Mouse (Mus musculus) lung, embryonic 15.5 days (tissue): ENCODE results near the gene B9d1. TPM values are rescaled to one million over a fixed set of nuclear protein-coding genes. Genes with fewer than 3 reads are reported as not detected.

Experiments used
- ATAC-seq: fragments of 200-750 bp; cut with Nextera tagmentation; 2 replicates; pipeline ENCODE4 v1.8.0; 2017; ENCODE audit warnings: moderate number of reproducible peaks, borderline replicate concordance; ENCODE audit not compliant: low FRiP score, low TSS enrichment; ENCODE audit errors: extremely low read depth
- H3K27ac ChIP-seq: fragments of 300-500 bp; sonication (generic); 2 replicates; pipeline ENCODE4 v1.5.1; 2015; ENCODE audit warnings: moderate library complexity, mild to moderate bottlenecking, inconsistent platforms
- H3K27me3 ChIP-seq: fragments of 300-500 bp; sonication (generic); 2 replicates; pipeline ENCODE4 v1.6.1; 2015; ENCODE audit warnings: inconsistent platforms
- H3K36me3 ChIP-seq: fragments of 300-500 bp; sonication (generic); 2 replicates; pipeline ENCODE4 v1.6.1; 2015; ENCODE audit warnings: inconsistent platforms
- H3K4me1 ChIP-seq: fragments of 300-500 bp; sonication (generic); 2 replicates; pipeline ENCODE4 v1.6.1; 2015; ENCODE audit warnings: inconsistent platforms
- H3K4me2 ChIP-seq: fragments of 300-500 bp; sonication (generic); 2 replicates; pipeline ENCODE4 v1.6.1; 2015; ENCODE audit warnings: inconsistent platforms, mild to moderate bottlenecking, moderate library complexity
- H3K4me3 ChIP-seq: fragments of 300-500 bp; sonication (generic); 2 replicates; pipeline ENCODE4 v1.5.1; 2015; ENCODE audit warnings: mild to moderate bottlenecking, inconsistent platforms
- H3K9ac ChIP-seq: fragments of 300-500 bp; sonication (generic); 2 replicates; pipeline ENCODE4 v1.6.1; 2015; ENCODE audit warnings: inconsistent platforms
- H3K9me3 ChIP-seq: fragments of 300-500 bp; sonication (generic); 2 replicates; pipeline ENCODE4 v1.6.1; 2016; ENCODE audit warnings: inconsistent platforms
- WGBS: fragments of 180-500 bp; shearing (Covaris S2); methylation state at CpG from one replicate; pipeline ENCODE4 v1.1.7; 2015; 5-methylcytosine and 5-hydroxymethylcytosine counted together
- polyA plus RNA-seq: library from polyadenylated mRNA; unstranded; fragments of >200 nt; fragmentation: Nextera tagmentation; extraction: Ambion mirVana; gene quantifications from 2 replicates; pipeline ENCODE4 v1.2.1, GENCODE M21; 2015

The B9d1 gene
- polyA plus RNA-seq, 1 experiment from 2014 or later = 46.5 TPM

DNA sequence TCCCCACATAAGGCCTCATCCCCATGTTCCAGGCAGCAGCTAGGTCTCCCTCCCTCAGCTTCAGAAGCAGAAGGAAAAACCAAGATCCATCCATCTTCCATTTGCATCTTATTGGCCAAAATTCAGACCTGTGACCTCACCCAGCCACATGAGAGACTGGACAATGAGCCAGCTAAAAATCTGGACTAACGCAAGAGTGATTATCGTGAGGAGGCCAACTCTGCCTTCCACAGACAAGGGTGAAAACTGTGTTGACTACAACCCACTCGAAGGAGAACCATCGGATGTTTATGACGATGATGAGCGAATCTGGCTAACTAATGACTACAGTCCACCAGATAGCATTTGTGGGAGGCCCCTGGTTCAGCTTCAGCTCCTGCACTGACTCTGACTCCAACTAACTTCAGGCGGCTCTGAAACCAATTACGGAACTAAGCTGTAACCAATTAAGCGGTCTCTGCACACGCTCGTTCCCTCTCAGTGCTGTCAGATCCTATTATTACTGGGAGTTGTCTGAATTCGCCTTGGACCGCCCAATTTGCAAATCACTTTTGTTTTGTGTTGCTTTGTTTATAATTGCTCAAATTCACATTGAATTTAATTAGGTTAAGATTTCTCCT is 21.6 kb upstream of the B9d1 start:
- WGBS = 79% methylated on average over 13 of the region's 13 CpGs
- Histone ChIP-seq H3K9ac (no peak overlapping the region), H3K27me3 (no peaks in the 10 kb centered on the region), H3K36me3 (peaks cover 8% of the 10 kb centered on the region), H3K4me2 (no peak overlapping the region), H3K27ac (peak overlapping the region; percentile 97), H3K9me3 (no peaks in the 10 kb centered on the region), H3K4me3 (no peak overlapping the region), H3K4me1 (peaks cover 34% of the 10 kb centered on the region)
- no peak for ATAC-seq

DNA sequence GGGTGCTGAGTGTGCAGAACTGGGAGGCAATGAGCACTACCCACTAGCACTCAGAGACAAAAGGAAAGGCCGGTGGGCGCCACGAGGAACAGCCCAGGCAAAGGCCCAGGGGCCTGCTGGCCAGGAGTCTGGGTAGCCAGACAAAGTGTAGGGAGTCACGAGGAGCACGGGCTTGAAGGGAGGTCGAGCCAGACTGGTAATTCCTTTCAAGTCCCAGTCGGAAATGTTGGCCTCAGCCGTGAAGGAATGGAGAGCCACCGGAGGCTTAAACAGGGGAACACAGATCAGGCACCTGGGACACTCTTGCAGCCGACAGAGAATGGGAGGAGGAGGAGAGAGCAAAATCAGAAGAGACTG is 20.7 kb upstream of the B9d1 start:
- Histone ChIP-seq H3K4me2 (peak overlapping the region; percentile 53), H3K27me3 (no peaks in the 10 kb centered on the region), H3K9me3 (no peaks in the 10 kb centered on the region), H3K9ac (0 out of 2 replicates have a peak overlapping the region, but pooled peaks have one; percentile 32), H3K4me3 (peak overlapping the region; percentile 50; the same call in 1 of the 2 replicates), H3K27ac (peak overlapping the region; percentile 97), H3K4me1 (peaks cover 39% of the 10 kb centered on the region), H3K36me3 (peaks cover 17% of the 10 kb centered on the region)
- no peak for ATAC-seq
- 24% methylated on average over 10 of the region's 10 CpGs for WGBS

DNA sequence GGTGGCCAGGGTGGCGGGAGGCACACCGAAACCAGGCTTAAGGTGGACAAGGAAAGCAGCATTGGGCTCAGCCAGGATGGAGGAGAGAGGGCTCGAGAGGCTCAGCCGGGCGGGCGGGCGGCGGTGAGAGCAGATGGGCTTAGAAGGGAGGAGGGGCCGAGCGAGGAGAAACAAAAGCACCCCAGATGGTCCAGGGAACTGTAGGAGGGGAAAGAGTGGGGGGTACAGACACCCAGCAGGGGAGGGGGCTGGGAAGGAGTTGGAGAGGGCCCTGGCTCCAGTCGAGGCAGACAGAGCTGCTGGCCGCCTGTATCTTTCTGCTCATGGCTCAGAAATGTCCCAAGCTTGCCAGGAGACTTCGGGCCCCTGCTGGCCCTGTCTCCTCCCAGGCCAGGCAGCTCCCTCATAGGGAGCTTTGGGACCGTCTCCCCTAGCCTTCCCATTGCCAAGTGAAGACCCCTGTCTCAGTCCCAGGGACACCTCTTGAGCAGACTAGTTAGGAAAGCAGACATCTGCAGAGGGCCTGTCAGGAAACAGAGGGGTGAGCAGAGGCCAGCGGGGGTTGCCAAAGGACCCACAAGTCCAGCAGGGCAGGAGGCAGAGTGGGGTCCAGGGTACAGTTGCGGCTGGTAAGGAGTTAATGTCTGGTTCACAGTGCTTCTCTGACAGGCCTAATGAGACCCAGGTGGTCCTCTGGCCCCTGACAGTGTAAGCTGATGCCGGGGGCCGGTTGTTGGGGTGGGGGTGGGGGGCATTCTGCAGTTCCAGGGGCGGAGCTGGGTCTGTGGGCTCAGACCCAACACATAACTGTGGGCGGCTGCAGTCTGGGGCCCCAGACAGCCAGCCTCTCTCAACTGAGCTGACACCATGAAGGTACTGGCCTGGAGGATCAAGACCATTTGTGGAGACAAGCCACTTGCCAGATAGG is 20.1 kb upstream of the B9d1 start, which contains the start of gene Mfap4:
Gene Mfap4, plus strand, starts transcription at position 819 of the 928 bp plus-strand sequence.
- 12% methylated on average over 20 of the region's 20 CpGs for WGBS

DNA sequence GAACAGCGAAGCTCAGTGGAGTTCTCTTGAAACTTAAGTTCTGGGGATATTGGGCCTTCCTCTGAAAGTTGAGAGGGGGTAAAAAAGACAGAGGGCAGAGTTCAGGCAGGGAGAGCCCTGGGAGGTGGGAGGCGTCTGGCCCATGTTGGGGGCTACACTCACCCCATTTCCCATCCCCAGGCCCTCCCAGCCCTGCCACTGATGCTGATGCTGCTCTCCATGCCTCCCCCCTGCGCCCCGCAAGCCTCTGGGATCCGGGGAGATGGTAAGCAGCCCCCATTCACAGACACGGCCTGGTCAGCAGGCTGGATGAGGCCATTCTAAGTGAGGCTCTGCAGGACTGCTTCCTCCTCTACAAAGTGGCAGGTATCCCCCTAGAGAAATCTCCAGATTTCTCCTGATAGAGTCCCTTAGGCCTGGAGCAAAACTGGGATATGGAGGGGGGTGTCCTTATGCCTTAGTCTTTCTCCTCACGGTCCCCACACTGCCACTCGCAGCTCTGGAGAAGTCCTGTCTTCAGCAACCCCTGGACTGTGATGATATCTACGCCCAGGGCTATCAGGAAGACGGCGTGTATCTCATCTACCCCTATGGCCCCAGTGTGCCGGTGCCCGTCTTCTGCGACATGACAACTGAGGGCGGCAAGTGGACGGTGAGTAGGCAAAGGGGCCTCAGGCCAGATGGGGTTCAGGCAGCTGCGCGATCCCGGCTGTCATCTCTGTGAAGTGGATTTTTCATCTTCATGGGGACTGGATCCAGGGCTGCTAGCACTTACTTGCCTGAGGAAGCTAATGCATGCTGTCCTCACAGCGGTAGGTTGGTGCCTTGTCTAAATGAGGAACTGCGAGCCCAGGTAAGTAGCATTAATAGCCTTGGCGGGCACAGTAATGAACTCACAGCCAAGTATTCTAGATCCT is 19.1 kb upstream of the B9d1 start:
- H3K9ac ChIP-seq = peak overlapping the region; percentile 64
- no peak for ATAC-seq
- H3K4me2 ChIP-seq = peak overlapping the region; percentile 53
- no peaks in the 10 kb centered on the region for H3K9me3 ChIP-seq
- peaks cover 32% of the 10 kb centered on the region for H3K36me3 ChIP-seq
- WGBS = 50% methylated on average over 22 of the region's 22 CpGs
- peak overlapping the region; percentile 97 for H3K27ac ChIP-seq
- peak overlapping the region; percentile 50 for H3K4me3 ChIP-seq
- peaks cover 52% of the 10 kb centered on the region for H3K4me1 ChIP-seq
- no peaks in the 10 kb centered on the region for H3K27me3 ChIP-seq

More for the DNA sequence above, 20.1 kb upstream of the B9d1 start, which contains the start of gene Mfap4:
- Histone ChIP-seq H3K4me1 (peaks cover 45% of the 10 kb centered on the region), H3K27me3 (no peaks in the 10 kb centered on the region), H3K9me3 (no peaks in the 10 kb centered on the region), H3K9ac (peak within 1 kb of the TSS; percentile 64), H3K27ac (peak within 1 kb of the TSS; percentile 97), H3K4me2 (peak within 1 kb of the TSS; percentile 53), H3K4me3 (peak within 1 kb of the TSS; percentile 50), H3K36me3 (peaks cover 23% of the 10 kb centered on the region)
- ATAC-seq = peak; percentile 85

DNA sequence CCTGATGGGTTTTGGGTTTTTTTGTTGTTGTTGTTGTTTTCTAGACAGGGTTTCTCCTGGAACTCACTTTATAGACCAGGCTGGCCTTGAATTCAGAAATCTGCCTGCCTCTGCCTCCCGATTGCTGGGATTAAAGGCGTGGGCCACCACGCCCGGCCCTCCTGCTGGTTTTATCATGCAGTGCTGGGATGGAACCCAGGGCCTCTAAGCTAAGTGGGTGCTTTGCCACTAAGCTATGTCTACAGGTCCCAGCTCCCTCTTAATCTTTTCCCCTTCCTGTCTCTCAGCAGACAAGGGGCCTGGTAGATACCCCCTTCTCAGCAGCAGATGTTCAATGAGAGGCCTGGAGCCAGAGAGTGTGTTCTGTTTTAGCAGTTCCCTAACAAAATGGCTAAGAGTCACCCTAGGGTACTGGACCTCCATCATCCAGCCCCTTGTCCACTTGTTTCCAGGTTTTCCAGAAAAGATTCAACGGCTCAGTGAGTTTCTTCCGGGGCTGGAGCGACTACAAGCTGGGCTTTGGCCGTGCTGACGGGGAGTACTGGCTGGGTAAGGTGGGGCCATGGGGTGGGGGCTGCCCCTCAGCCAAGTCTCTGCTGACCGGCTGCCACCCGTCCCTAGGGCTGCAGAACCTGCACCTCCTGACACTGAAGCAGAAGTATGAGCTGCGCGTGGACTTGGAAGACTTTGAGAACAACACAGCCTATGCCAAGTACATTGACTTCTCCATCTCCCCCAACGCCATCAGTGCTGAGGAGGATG is 18.3 kb upstream of the B9d1 start:
- ATAC-seq = no peak
- Histone ChIP-seq H3K9ac (peak overlapping the region; percentile 64), H3K4me3 (peak overlapping the region; percentile 50), H3K27me3 (no peaks in the 10 kb centered on the region), H3K4me1 (peaks cover 47% of the 10 kb centered on the region), H3K36me3 (peaks cover 41% of the 10 kb centered on the region), H3K27ac (peak overlapping the region; percentile 97), H3K9me3 (no peaks in the 10 kb centered on the region), H3K4me2 (peak overlapping the region; percentile 53)
- WGBS = 68% methylated on average over 14 of the region's 14 CpGs

DNA sequence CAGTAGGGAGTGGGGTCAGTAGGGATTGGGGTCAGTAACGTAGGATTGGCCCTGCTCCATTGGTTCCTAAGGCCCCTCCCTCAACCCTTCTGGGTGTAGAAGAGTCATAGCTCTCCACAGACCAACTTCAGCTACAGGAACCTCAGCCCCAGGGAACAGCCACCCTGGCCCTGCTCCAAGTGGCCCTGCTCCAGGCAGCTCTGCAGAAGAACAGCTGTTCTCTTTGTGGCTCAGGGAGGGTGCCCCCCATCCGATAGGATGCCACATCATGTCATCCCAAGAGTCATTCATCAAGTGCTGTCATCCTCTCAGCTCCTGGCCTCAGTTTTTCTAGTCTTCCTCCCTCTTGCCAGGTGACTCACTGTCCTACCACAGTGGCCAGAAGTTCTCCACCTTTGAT is 17.5 kb upstream of the B9d1 start:
- peak overlapping the region; percentile 97 for H3K27ac ChIP-seq
- H3K4me3 ChIP-seq = peak overlapping the region; percentile 50
- peaks cover 45% of the 10 kb centered on the region for H3K4me1 ChIP-seq
- WGBS = 29% methylated on average over 2 of the region's 2 CpGs
- peaks cover 46% of the 10 kb centered on the region for H3K36me3 ChIP-seq
- ATAC-seq = peak; percentile 12; the same call in 1 of the 2 replicates
- 0 out of 2 replicates have a peak overlapping the region, but pooled peaks have one; percentile 9 for H3K9ac ChIP-seq
- no peaks in the 10 kb centered on the region for H3K9me3 ChIP-seq
- H3K27me3 ChIP-seq = no peaks in the 10 kb centered on the region
- H3K4me2 ChIP-seq = peak overlapping the region; percentile 53

DNA sequence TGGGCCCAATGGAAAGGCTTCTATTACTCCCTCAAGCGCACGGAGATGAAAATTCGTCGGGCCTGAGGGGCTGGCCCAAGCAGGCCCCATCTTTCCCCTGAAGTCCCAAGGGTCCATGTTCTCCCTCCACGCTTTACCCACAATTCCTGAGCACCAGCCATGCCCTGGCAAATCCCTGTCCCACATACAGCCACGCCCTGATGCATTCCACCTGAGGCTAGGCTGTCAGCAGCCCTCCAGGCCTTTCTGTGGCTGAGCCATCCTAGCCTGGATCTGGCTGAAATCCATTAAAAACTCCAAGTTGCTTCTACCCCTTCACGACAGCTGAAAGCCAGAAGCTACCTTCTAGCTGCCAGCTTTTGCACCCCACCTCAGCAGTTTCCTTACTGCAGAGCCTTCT is 17.0 kb upstream of the B9d1 start:
- WGBS = 85% methylated on average over 7 of the region's 7 CpGs
- Histone ChIP-seq H3K9me3 (no peaks in the 10 kb centered on the region), H3K4me3 (peak overlapping the region; percentile 50; the same call in 1 of the 2 replicates), H3K4me1 (peaks cover 50% of the 10 kb centered on the region), H3K4me2 (peak overlapping the region; percentile 53), H3K27me3 (no peaks in the 10 kb centered on the region), H3K9ac (no peak overlapping the region), H3K27ac (peak overlapping the region; percentile 97), H3K36me3 (peaks cover 51% of the 10 kb centered on the region)
- no peak for ATAC-seq

DNA sequence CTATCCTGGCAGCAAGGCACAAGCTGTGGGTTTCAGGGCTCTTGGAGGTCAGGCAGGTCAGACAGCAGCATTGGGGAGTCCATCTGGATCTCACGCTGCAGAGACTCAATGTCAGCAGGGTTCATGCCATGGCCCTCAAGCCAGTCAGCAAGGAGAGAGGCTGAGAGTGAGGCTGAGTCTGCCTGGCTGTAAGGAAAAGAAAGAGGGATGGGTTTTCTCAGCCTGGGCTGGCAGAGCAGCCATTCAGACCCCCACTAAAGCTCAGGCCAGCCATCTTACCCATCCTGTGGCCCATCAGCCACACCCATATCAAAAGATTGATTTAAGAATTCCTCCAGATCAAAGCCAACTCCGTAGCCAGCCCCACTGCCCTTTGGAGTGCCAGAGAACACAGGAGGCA is 15.9 kb upstream of the B9d1 start:
- Histone ChIP-seq H3K9ac (no peak overlapping the region), H3K36me3 (peaks cover 51% of the 10 kb centered on the region), H3K27me3 (no peaks in the 10 kb centered on the region), H3K9me3 (no peaks in the 10 kb centered on the region), H3K4me2 (no peak overlapping the region), H3K4me1 (peaks cover 48% of the 10 kb centered on the region), H3K27ac (no peak overlapping the region), H3K4me3 (no peak overlapping the region)
- WGBS = 78% methylated on average over 2 of the region's 2 CpGs
- no peak for ATAC-seq

DNA sequence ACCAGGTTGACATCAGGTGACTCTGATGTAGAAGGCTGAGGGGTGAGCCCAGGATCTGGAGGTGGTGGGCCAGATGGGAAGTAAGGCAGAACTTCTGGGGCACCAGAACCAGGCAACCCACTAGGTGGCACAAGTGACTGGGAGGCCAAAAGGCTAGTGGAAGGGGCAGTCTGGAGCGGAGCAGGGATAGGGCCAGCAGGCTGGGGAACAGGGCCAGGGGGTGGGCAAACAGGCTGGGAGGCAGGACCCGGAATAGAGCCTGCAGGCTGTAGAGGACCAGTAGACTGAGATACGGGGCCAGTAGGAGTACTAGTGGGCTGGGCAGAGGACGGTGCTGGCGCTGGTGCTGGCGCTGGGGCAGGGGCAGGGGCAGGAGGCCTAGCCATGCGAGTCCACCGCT is 15.1 kb upstream of the B9d1 start:
- peaks cover 41% of the 10 kb centered on the region for H3K4me1 ChIP-seq
- no peak for ATAC-seq
- no peaks in the 10 kb centered on the region for H3K27me3 ChIP-seq

DNA sequence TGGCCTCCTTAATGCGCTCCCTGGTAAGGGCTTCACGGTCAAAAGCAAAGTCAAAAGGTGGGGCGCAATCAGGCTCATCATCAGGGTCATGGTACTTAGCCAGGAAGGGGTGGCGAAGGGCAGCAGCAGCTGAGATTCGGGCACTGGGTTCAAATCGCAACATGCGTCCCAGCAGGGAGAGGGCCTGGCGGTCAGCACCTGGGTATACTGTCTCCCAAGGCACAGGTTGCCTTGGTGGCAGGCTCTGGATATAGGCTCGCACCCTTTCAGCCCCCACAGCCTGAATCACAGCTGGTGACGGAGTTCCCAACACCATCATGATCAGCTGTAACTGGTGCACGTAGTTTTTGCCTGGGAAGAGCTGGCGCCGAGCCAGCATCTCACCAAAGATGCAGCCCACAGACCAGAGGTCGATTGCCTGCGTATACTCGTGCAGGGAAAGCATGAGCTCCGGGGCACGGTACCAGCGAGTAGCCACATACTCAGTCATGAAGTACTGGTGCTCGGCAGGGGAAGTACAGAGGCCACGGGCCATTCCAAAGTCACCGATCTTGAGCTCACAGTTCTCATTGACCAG is 13.9 kb upstream of the B9d1 start:
- no peak overlapping the region for H3K27ac ChIP-seq
- H3K4me3 ChIP-seq = no peak overlapping the region
- no peak overlapping the region for H3K4me2 ChIP-seq
- peaks cover 51% of the 10 kb centered on the region for H3K36me3 ChIP-seq
- 84% methylated on average over 22 of the region's 22 CpGs for WGBS
- no peaks in the 10 kb centered on the region for H3K9me3 ChIP-seq
- ATAC-seq = no peak
- peaks cover 49% of the 10 kb centered on the region for H3K4me1 ChIP-seq
- no peaks in the 10 kb centered on the region for H3K27me3 ChIP-seq
- H3K9ac ChIP-seq = no peak overlapping the region

More for the DNA sequence above, 15.1 kb upstream of the B9d1 start:
- WGBS = 89% methylated on average over 8 of the region's 8 CpGs
- H3K36me3 ChIP-seq = peaks cover 51% of the 10 kb centered on the region
- no peak overlapping the region for H3K27ac ChIP-seq
- H3K4me2 ChIP-seq = no peak overlapping the region
- no peak overlapping the region for H3K9ac ChIP-seq
- H3K9me3 ChIP-seq = no peaks in the 10 kb centered on the region
- H3K4me3 ChIP-seq = no peak overlapping the region
